Comparison of ENCODE assay signal across 8 mouse cellular contexts in genomic region chr9:53301269-53301720, GRCm38 (mm10). TPM values are rescaled to one million over a fixed set of nuclear protein-coding genes. Genes with fewer than 3 reads are reported as not detected.
DNase-seq lines count a peak whose midpoint lies in the region; ATAC-seq and TF ChIP-seq lines count a peak whose summit lies in the region.

Gene Exph5 (plus strand): TSS chr9:53301670.

- H3K9me3 ChIP-seq in embryonic facial prominence, embryonic 11.5 days (replicated peaks; ENCODE audit: control insufficient read depth, low read length), result no peaks in the 10 kb centered on the region
- H3K9me3 ChIP-seq in intestine, embryonic 16.5 days (ENCODE audit: control insufficient read depth, low read length), result no peaks in the 10 kb centered on the region
- H3K9me3 ChIP-seq in limb, embryonic 15.5 days, result no peaks in the 10 kb centered on the region
- H3K9me3 ChIP-seq in midbrain, embryonic 16.5 days (replicated peaks; ENCODE audit: control insufficient read depth, low read length, poor library complexity, severe bottlenecking), result no peaks in the 10 kb centered on the region

- H3K36me3 ChIP-seq in embryonic facial prominence, embryonic 11.5 days (replicated peaks; ENCODE audit: control insufficient read depth, insufficient read depth, low read depth, low read length), result no peaks in the 10 kb centered on the region
- H3K36me3 ChIP-seq in intestine, embryonic 16.5 days (ENCODE audit: control insufficient read depth, insufficient read depth, low read length), result no peaks in the 10 kb centered on the region
- no peaks in the 10 kb centered on the region for H3K36me3 ChIP-seq in limb, embryonic 15.5 days
- H3K36me3 ChIP-seq in midbrain, embryonic 16.5 days (ENCODE audit: control insufficient read depth, insufficient read depth, low read length), result no peaks in the 10 kb centered on the region
- H3K36me3 ChIP-seq in thymus, adult 2 months (ENCODE audit: control insufficient read depth, insufficient read depth, low read length), result no peaks in the 10 kb centered on the region

- H3K9ac ChIP-seq in embryonic facial prominence, embryonic 11.5 days (replicated peaks; ENCODE audit: low read length), result no peak within 1 kb of the TSS
- H3K9ac ChIP-seq in intestine, embryonic 16.5 days (ENCODE audit: low read depth, low read length), result peak within 1 kb of the TSS; percentile 60
- H3K9ac ChIP-seq in limb, embryonic 15.5 days, result peak within 1 kb of the TSS; percentile 26; the same call in 1 of the 2 replicates
- H3K9ac ChIP-seq in midbrain, embryonic 16.5 days (ENCODE audit: low read depth, low read length), result peak within 1 kb of the TSS; percentile 59

- no peaks in the 10 kb centered on the region; the same call in 1 of the 2 replicates for H3K27me3 ChIP-seq in embryonic facial prominence, embryonic 11.5 days (ENCODE audit: control insufficient read depth, insufficient read depth, low read length)
- H3K27me3 ChIP-seq in intestine, embryonic 16.5 days (replicated peaks; ENCODE audit: control insufficient read depth, insufficient read depth, low read length), result no peaks in the 10 kb centered on the region
- H3K27me3 ChIP-seq in limb, embryonic 15.5 days, result no peaks in the 10 kb centered on the region
- H3K27me3 ChIP-seq in midbrain, embryonic 16.5 days (ENCODE audit: control insufficient read depth, insufficient read depth, low read depth, low read length), result peaks cover 11% of the 10 kb centered on the region
- H3K27me3 ChIP-seq in thymus, adult 2 months (ENCODE audit: control insufficient read depth, insufficient read depth, low read length), result no peaks in the 10 kb centered on the region

- no peak within 1 kb of the TSS for H3K27ac ChIP-seq in embryonic facial prominence, embryonic 11.5 days (replicated peaks; ENCODE audit: low read depth, low read length)
- peak within 1 kb of the TSS; percentile 55 for H3K27ac ChIP-seq in intestine, embryonic 16.5 days (ENCODE audit: low read length)
- H3K27ac ChIP-seq in limb, embryonic 15.5 days, result 0 out of 2 replicates have a peak within 1 kb of the TSS, but pooled peaks have one; percentile 11
- no peak within 1 kb of the TSS for H3K27ac ChIP-seq in midbrain, embryonic 16.5 days (ENCODE audit: low read length)
- H3K27ac ChIP-seq in thymus, adult 2 months (ENCODE audit: control insufficient read depth, insufficient read depth, low read length), result no peak within 1 kb of the TSS

- TF ChIP-seq CTCF in thymus, adult 2 months (IDR thresholded peaks at IDR 0.05; ENCODE audit: borderline replicate concordance, control insufficient read depth, extremely low read depth, insufficient read depth, low read length, poor library complexity), result no peak

- 1% methylated on average over 11 of the region's 11 CpGs for WGBS in embryonic facial prominence, embryonic 11.5 days
- WGBS in intestine, embryonic 16.5 days, result under 1% methylated on average over 11 of the region's 11 CpGs
- under 1% methylated on average over 11 of the region's 11 CpGs for WGBS in limb, embryonic 15.5 days
- under 1% methylated on average over 11 of the region's 11 CpGs for WGBS in midbrain, embryonic 16.5 days
- WGBS in thymus, adult 2 months, result 3% methylated on average over 11 of the region's 11 CpGs

- TF ChIP-seq POLR2A in thymus, adult 2 months (IDR thresholded peaks at IDR 0.05; ENCODE audit: control insufficient read depth, extremely low read depth, insufficient read depth, low read length, poor library complexity), result no peak

- peak within 1 kb of the TSS; percentile 17 for H3K4me3 ChIP-seq in embryonic facial prominence, embryonic 11.5 days (ENCODE audit: low read depth, low read length)
- peak within 1 kb of the TSS; percentile 50 for H3K4me3 ChIP-seq in intestine, embryonic 16.5 days (ENCODE audit: low read length)
- H3K4me3 ChIP-seq in limb, embryonic 15.5 days, result peak within 1 kb of the TSS; percentile 38
- peak within 1 kb of the TSS; percentile 41 for H3K4me3 ChIP-seq in midbrain, embryonic 16.5 days (ENCODE audit: low read depth, low read length)
- H3K4me3 ChIP-seq in thymus, adult 2 months (ENCODE audit: control insufficient read depth, insufficient read depth, low read length), result peak within 1 kb of the TSS; percentile 23

- H3K4me1 ChIP-seq in embryonic facial prominence, embryonic 11.5 days (ENCODE audit: control insufficient read depth, insufficient read depth, low read length), result no peaks in the 10 kb centered on the region
- H3K4me1 ChIP-seq in intestine, embryonic 16.5 days (ENCODE audit: control insufficient read depth, insufficient read depth, low read length), result no peaks in the 10 kb centered on the region; the same call in 1 of the 2 replicates
- H3K4me1 ChIP-seq in limb, embryonic 15.5 days, result peaks cover 10% of the 10 kb centered on the region
- H3K4me1 ChIP-seq in midbrain, embryonic 16.5 days (ENCODE audit: control insufficient read depth, insufficient read depth, low read length), result peaks cover 9% of the 10 kb centered on the region
- peaks cover 5% of the 10 kb centered on the region for H3K4me1 ChIP-seq in thymus, adult 2 months (replicated peaks; ENCODE audit: control insufficient read depth, insufficient read depth, low read length)

- peak within 1 kb of the TSS; percentile 70 for H3K4me2 ChIP-seq in embryonic facial prominence, embryonic 11.5 days (ENCODE audit: low read depth, low read length)
- peak within 1 kb of the TSS; percentile 75 for H3K4me2 ChIP-seq in intestine, embryonic 16.5 days (ENCODE audit: low read depth, low read length)
- H3K4me2 ChIP-seq in limb, embryonic 15.5 days, result peak within 1 kb of the TSS; percentile 82
- H3K4me2 ChIP-seq in midbrain, embryonic 16.5 days (ENCODE audit: low read length), result peak within 1 kb of the TSS; percentile 91

- DNase-seq in R1 (ENCODE audit: low read depth, low spot score), result peak; percentile 75
- DNase-seq in embryonic facial prominence, embryonic 11.5 days (ENCODE audit: low spot score), result peak; percentile 62
- peak; percentile 47 for DNase-seq in thymus, adult 2 months
- no peak for DNase-seq in natural killer cell, adult 2 months (ENCODE audit: low spot score in 2 of 2)

- peak; percentile 84 for ATAC-seq in CD4-positive, CD25-positive, alpha-beta regulatory T cell, adult 4 months
- ATAC-seq in embryonic facial prominence, embryonic 11.5 days (replicated peaks; ENCODE audit: insufficient number of reproducible peaks, low FRiP score, low TSS enrichment, low read depth), result 0 out of 2 replicates have a peak, but pooled peaks have one; percentile 73
- peak; percentile 89 for ATAC-seq in intestine, embryonic 16.5 days
- ATAC-seq in limb, embryonic 15.5 days (ENCODE audit: insufficient number of reproducible peaks, low FRiP score, low TSS enrichment, low read depth), result no peak
- peak; percentile 42; the same call in 1 of the 2 replicates for ATAC-seq in midbrain, embryonic 16.5 days

RNA-seq across cellular contexts. Expression of gene Exph5, which starts in this region (rescaled TPM):
- 1 to 10 TPM; 1.5 TPM for polyA plus RNA-seq in CD4-positive, CD25-positive, alpha-beta regulatory T cell, adult 4 months (2017; shearing (Covaris generic))
- polyA plus RNA-seq in embryonic facial prominence, embryonic 11.5 days (2014; fragmentation: Nextera tagmentation; extraction: Ambion mirVana), result 0.85 and 0.98 TPM in 2 replicates
- polyA plus RNA-seq in intestine, embryonic 16.5 days (2015; fragmentation: Nextera tagmentation; extraction: Ambion mirVana), result 2.8 and 3.6 TPM in 2 replicates
- polyA plus RNA-seq in limb, embryonic 15.5 days (2015; fragmentation: Nextera tagmentation; extraction: Ambion mirVana), result 2.6 and 2.7 TPM in 2 replicates
- polyA plus RNA-seq in midbrain, embryonic 16.5 days (2015; fragmentation: Nextera tagmentation; extraction: Ambion mirVana), result 0.27 and 0.39 TPM in 2 replicates
- polyA plus RNA-seq in thymus, adult 2 months (2012; rRNA removed), result 0.27 and 0.47 TPM in 2 replicates

Comparison
In these comparisons a context has a peak if more than half of its experiments do, and no peak if none do; other contexts are left out.
1. Peak in DNase-seq, ATAC-seq, H3K4me3 ChIP-seq and H3K4me2 ChIP-seq in embryonic facial prominence, embryonic 11.5 days; RNA of the gene not detected or under 1 TPM.
2. Peak in ATAC-seq, H3K4me3 ChIP-seq, H3K9ac ChIP-seq and H3K4me2 ChIP-seq in midbrain, embryonic 16.5 days; RNA of the gene not detected or under 1 TPM.
3. Peak in DNase-seq and H3K4me3 ChIP-seq in thymus, adult 2 months; RNA of the gene not detected or under 1 TPM.
4. H3K27ac ChIP-seq: peak in intestine, embryonic 16.5 days (single experiment) and limb, embryonic 15.5 days (single experiment); none in embryonic facial prominence, embryonic 11.5 days (single experiment), midbrain, embryonic 16.5 days (single experiment) and thymus, adult 2 months (single experiment).
5. Peak in every context shown above with its lines, with median percentiles within 50 percentile points of each other: H3K4me2 ChIP-seq and H3K4me3 ChIP-seq.